17 mouse cellular contexts compared by ENCODE assay signal in the genomic region with DNA sequence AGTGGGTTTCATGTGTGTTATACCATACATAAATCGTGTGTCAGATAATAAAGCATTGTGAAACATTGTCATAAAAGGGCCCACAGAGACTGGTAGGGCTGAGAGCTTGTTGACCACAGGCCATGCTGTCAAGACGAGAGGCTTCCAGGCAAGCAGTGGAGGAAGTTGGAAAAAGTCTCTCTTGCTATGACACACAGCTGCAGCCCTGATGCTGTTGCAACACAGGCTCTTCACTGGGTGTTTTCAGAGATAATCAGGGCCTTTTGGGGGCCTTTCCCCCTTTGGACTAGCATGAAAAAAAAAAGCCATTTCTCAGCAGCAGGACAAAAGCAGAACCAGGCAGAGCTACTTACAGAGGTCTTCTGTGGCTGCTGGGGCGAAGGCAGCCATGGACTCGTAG. TPM values are rescaled to one million over a fixed set of nuclear protein-coding genes. Genes with fewer than 3 reads are reported as not detected.
A peak's percentile ranks its signal among the peaks of the same experiment; 100 is the strongest.
DNase-seq lines count a peak whose midpoint lies in the region; ATAC-seq and TF ChIP-seq lines count a peak whose summit lies in the region.
"Had no signal": no experiment of that assay in that cellular context is flagged by ENCODE, and none has a peak within 500 bp of the region (broad histone marks: within the 10 kb centered on the region; RNA-seq: fewer than 3 reads in every experiment).

No protein-coding gene starts in this region.

- H3K4me1 ChIP-seq in liver, embryonic 11.5 days (replicated peaks; ENCODE audit: control insufficient read depth, insufficient read depth, low read length), result peaks cover 3% of the 10 kb centered on the region; the same call in 1 of the 2 replicates
- H3K4me1 ChIP-seq in liver, adult 2 months (ENCODE audit: control insufficient read depth, insufficient read depth, low read length), result no peaks in the 10 kb centered on the region; the same call in none of the 2 replicates
- no peaks in the 10 kb centered on the region; the same call in 1 of the 2 replicates for H3K4me1 ChIP-seq in hindbrain, embryonic 16.5 days (ENCODE audit: control insufficient read depth, insufficient read depth, low read depth, low read length)
- H3K4me1 ChIP-seq in midbrain, embryonic 15.5 days, result peaks cover 4% of the 10 kb centered on the region
- H3K4me1 ChIP-seq: hindbrain, embryonic 12.5 days; limb, embryonic 12.5 days had no signal

- no peak for TF ChIP-seq CTCF in liver, adult 2 months (IDR thresholded peaks at IDR 0.05; ENCODE audit: low read depth, low read length)

- H3K9me3 ChIP-seq in liver, embryonic 11.5 days (ENCODE audit: control insufficient read depth, low read length), result no peaks in the 10 kb centered on the region
- no peaks in the 10 kb centered on the region for H3K9me3 ChIP-seq in hindbrain, embryonic 16.5 days (ENCODE audit: control insufficient read depth, low read length)
- H3K9me3 ChIP-seq in midbrain, embryonic 15.5 days, result no peaks in the 10 kb centered on the region
- H3K9me3 ChIP-seq: heart, embryonic 12.5 days; hindbrain, embryonic 12.5 days; limb, embryonic 12.5 days had no signal

- peak; percentile 26 for DNase-seq in liver
- no peak for DNase-seq in liver, embryonic 11.5 days (ENCODE audit: low spot score)
- peak; percentile 40 for DNase-seq in liver, adult 2 months (ENCODE audit: extremely low read depth, low read depth, low spot score)
- DNase-seq in thymus, postnatal 4 days, result no peak
- DNase-seq: adrenal gland, postnatal 25 days; cerebellum, adult 2 months; embryo, embryonic 11 days; kidney, adult 11 months; kidney, postnatal 36 days had no signal

- H3K4me3 ChIP-seq in liver, embryonic 11.5 days (ENCODE audit: low read depth, low read length), result no peak overlapping the region
- H3K4me3 ChIP-seq in liver, adult 2 months (ENCODE audit: insufficient read depth, low read depth, low read length), result no peak overlapping the region
- H3K4me3 ChIP-seq in hindbrain, embryonic 16.5 days (ENCODE audit: low read length), result no peak overlapping the region
- H3K4me3 ChIP-seq in midbrain, embryonic 15.5 days, result no peak overlapping the region
- H3K4me3 ChIP-seq: heart, embryonic 12.5 days; hindbrain, embryonic 12.5 days; limb, embryonic 12.5 days had no signal

- TF ChIP-seq POLR2A in liver, adult 2 months (IDR thresholded peaks at IDR 0.05; ENCODE audit: extremely low read depth, insufficient read depth, low read length), result no peak

- no peak overlapping the region for H3K27ac ChIP-seq in liver, embryonic 11.5 days (ENCODE audit: low read depth, low read length)
- no peak overlapping the region for H3K27ac ChIP-seq in liver, adult 2 months (replicated peaks; ENCODE audit: insufficient read depth, low read depth, low read length)
- no peak overlapping the region for H3K27ac ChIP-seq in hindbrain, embryonic 16.5 days (ENCODE audit: low read depth, low read length)
- no peak overlapping the region for H3K27ac ChIP-seq in midbrain, embryonic 15.5 days
- H3K27ac ChIP-seq: hindbrain, embryonic 12.5 days; limb, embryonic 12.5 days had no signal

- H3K4me2 ChIP-seq in liver, embryonic 11.5 days, result no peak overlapping the region
- no peak overlapping the region for H3K4me2 ChIP-seq in hindbrain, embryonic 16.5 days (ENCODE audit: low read length)
- no peak overlapping the region for H3K4me2 ChIP-seq in midbrain, embryonic 15.5 days
- H3K4me2 ChIP-seq: heart, embryonic 12.5 days; hindbrain, embryonic 12.5 days; limb, embryonic 12.5 days had no signal

- ATAC-seq in liver, embryonic 11.5 days (replicated peaks; ENCODE audit: low FRiP score), result no peak
- peak; percentile 26 for ATAC-seq in activated CD4-positive, CD25-positive, alpha-beta regulatory T cell, adult 4 months
- peak; percentile 93 for ATAC-seq in megakaryocyte progenitor cell, adult 5-6 weeks (replicated peaks; ENCODE audit: poor library complexity)
- no peak for ATAC-seq in hindbrain, embryonic 16.5 days
- no peak for ATAC-seq in midbrain, embryonic 15.5 days (replicated peaks)
- ATAC-seq: forebrain, embryonic 14.5 days had no signal

- no peaks in the 10 kb centered on the region for H3K36me3 ChIP-seq in liver, embryonic 11.5 days (ENCODE audit: control insufficient read depth, insufficient read depth, low read length)
- H3K36me3 ChIP-seq in liver, adult 2 months (ENCODE audit: control insufficient read depth, insufficient read depth, low read length), result peaks cover 42% of the 10 kb centered on the region
- H3K36me3 ChIP-seq in hindbrain, embryonic 16.5 days (ENCODE audit: control insufficient read depth, insufficient read depth, low read length), result no peaks in the 10 kb centered on the region
- H3K36me3 ChIP-seq in midbrain, embryonic 15.5 days (replicated peaks), result no peaks in the 10 kb centered on the region
- H3K36me3 ChIP-seq: heart, embryonic 12.5 days; hindbrain, embryonic 12.5 days; limb, embryonic 12.5 days had no signal

- no peaks in the 10 kb centered on the region; the same call in 1 of the 2 replicates for H3K79me2 ChIP-seq in liver, adult 2 months (ENCODE audit: control insufficient read depth, insufficient read depth, low read length)

- H3K9ac ChIP-seq in liver, embryonic 11.5 days (ENCODE audit: low read depth, low read length), result no peak overlapping the region
- no peak overlapping the region for H3K9ac ChIP-seq in liver, adult 2 months (ENCODE audit: low read depth, low read length)
- no peak overlapping the region for H3K9ac ChIP-seq in hindbrain, embryonic 16.5 days (ENCODE audit: low read depth, low read length)
- no peak overlapping the region for H3K9ac ChIP-seq in midbrain, embryonic 15.5 days
- H3K9ac ChIP-seq: heart, embryonic 12.5 days; hindbrain, embryonic 12.5 days; limb, embryonic 12.5 days had no signal

- H3K27me3 ChIP-seq in liver, embryonic 11.5 days (replicated peaks; ENCODE audit: control insufficient read depth, insufficient read depth, low read length), result no peaks in the 10 kb centered on the region
- no peaks in the 10 kb centered on the region for H3K27me3 ChIP-seq in liver, adult 2 months (ENCODE audit: control insufficient read depth, insufficient read depth, low read length)
- H3K27me3 ChIP-seq in hindbrain, embryonic 16.5 days (replicated peaks; ENCODE audit: control insufficient read depth, insufficient read depth, low read length), result no peaks in the 10 kb centered on the region; the same call in 1 of the 2 replicates
- H3K27me3 ChIP-seq in midbrain, embryonic 15.5 days (replicated peaks), result no peaks in the 10 kb centered on the region

- 59% methylated on average over 4 of the region's 4 CpGs for WGBS in liver, embryonic 11.5 days
- WGBS in liver, adult 2 months, result 80% methylated on average over 4 of the region's 4 CpGs
- 82% methylated on average over 4 of the region's 4 CpGs for WGBS in hindbrain, embryonic 16.5 days
- 82% methylated on average over 4 of the region's 4 CpGs for WGBS in midbrain, embryonic 15.5 days

RNA-seq across cellular contexts. Expression of a gene that starts 57.4 kb away (rescaled TPM):
- 112 and 134 TPM in 2 replicates for polyA plus RNA-seq in liver, embryonic 11.5 days (2014; fragmentation: Nextera tagmentation; extraction: Ambion mirVana)
- polyA plus RNA-seq in activated CD4-positive, CD25-positive, alpha-beta regulatory T cell, adult 4 months (2017; shearing (Covaris generic)), result 10 to 100 TPM; 27.5 to 36.5 TPM
- total RNA-seq in liver, adult 2 months (2014; rRNA removed), result 138 and 141 TPM in 2 replicates
- 41.7 and 47.2 TPM in 2 replicates for polyA plus RNA-seq in liver, adult 2 months (2012; rRNA removed)
- total RNA-seq in megakaryocyte progenitor cell, adult 5-6 weeks (2015), result 167 and 198 TPM in 2 replicates
- 280 and 301 TPM in 2 replicates for total RNA-seq in megakaryocyte progenitor cell, adult 5-6 weeks (2017)
- 80.3 and 89.3 TPM in 2 replicates for polyA plus RNA-seq in hindbrain, embryonic 16.5 days (2015; fragmentation: Nextera tagmentation; extraction: Ambion mirVana)
- 85.4 and 87.8 TPM in 2 replicates for polyA plus RNA-seq in midbrain, embryonic 15.5 days (2015; fragmentation: Nextera tagmentation; extraction: Ambion mirVana)

Comparison
In these comparisons a context has a peak if more than half of its experiments do, and no peak if none do; other contexts are left out.
1. DNase-seq: peak in liver (single experiment) and liver, adult 2 months (single experiment); none in liver, embryonic 11.5 days (single experiment) and thymus, postnatal 4 days (single experiment).
2. ATAC-seq: peak in activated CD4-positive, CD25-positive, alpha-beta regulatory T cell, adult 4 months (single experiment) and megakaryocyte progenitor cell, adult 5-6 weeks (single experiment); none in liver, embryonic 11.5 days (single experiment), hindbrain, embryonic 16.5 days (single experiment) and midbrain, embryonic 15.5 days (single experiment).